Mouse (Mus musculus) 3134 (cell line): ENCODE results near the gene Zfp148.

Experiments used
- DNase-seq: peaks from one replicate; pipeline ENCODE4 v3.0.0-alpha.2; 2011; ENCODE audit warnings: low spot score; ENCODE audit not compliant: insufficient read length; ENCODE audit errors: extremely low read depth

Zfp148 gene

GRCm38 (mm10) chr16:33519916-33520568, 139.4 kb downstream of the Zfp148 start:
- DNase-seq: no peak

- no peak for DNase-seq
Measured at GRCm38 (mm10) chr16:33522516-33522915, 141.9 kb downstream of the Zfp148 start.

- no peak for DNase-seq
Measured at GRCm38 (mm10) chr16:33523571-33523970, 142.9 kb downstream of the Zfp148 start.

GRCm38 (mm10) chr16:33529502-33530454, 149.1 kb downstream of the Zfp148 start:
- no peak for DNase-seq

GRCm38 (mm10) chr16:33531184-33531583, 150.5 kb downstream of the Zfp148 start:
- DNase-seq: peak; percentile 41

GRCm38 (mm10) chr16:33536456-33536855, 155.8 kb downstream of the Zfp148 start:
- no peak for DNase-seq

- DNase-seq: no peak
Measured at GRCm38 (mm10) chr16:33537499-33538225, 157.0 kb downstream of the Zfp148 start.

- DNase-seq: no peak
Measured at GRCm38 (mm10) chr16:33544346-33544745, 163.7 kb downstream of the Zfp148 start.

- DNase-seq: no peak
Measured at GRCm38 (mm10) chr16:33545530-33545929, 164.9 kb downstream of the Zfp148 start.

GRCm38 (mm10) chr16:33553689-33554342, 173.2 kb downstream of the Zfp148 start:
- DNase-seq: no peak
